Mouse (Mus musculus) left cerebral cortex, postnatal 10 days (tissue): ENCODE measurements around the gene Olfr983. TPM values are rescaled to one million over a fixed set of nuclear protein-coding genes. Genes with fewer than 3 reads are reported as not detected.

Experiments used
- DNase-seq, 2 experiments: peaks; one replicate each; pipeline ENCODE4 v3.0.0; 2021 to 2022; ENCODE audit warnings: low spot score in 2 of 2, mixed read lengths in 1 of 2; ENCODE audit errors: extremely low spot score in 1 of 2
- intact Hi-C: fragments of 180-260 bp; cut with DNase I; formaldehyde crosslinking; loops from one replicate; pipeline ENCODE4 v1.15.1; 2025
- total RNA-seq, 2 experiments: library from RNA; stranded (reverse); gene quantifications; 2 replicates each; pipeline ENCODE4 v1.2.3; 2021

Gene Olfr983
- total RNA-seq: not detected

DNA sequence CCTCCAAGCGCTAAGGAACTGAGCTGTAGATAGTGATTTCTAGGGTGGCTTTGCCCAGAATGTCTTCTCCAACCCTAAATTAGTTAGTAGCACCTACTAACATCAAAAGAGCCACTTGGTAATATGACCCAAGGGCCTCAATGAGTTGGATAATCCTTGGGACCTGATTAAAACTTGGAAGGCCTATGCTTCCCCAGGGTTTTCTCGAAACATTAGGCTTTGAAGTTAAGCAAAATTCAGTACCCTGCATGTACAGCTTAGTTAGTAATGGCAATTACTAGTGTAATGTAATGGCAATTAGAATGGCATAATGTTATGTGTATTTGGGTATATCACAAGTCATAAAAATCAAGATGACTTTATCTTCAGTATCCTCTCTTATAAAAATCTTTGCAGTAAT, at the start of gene Olfr983:
TSS of gene Olfr983 (minus strand) at position 101 of the 400 bp plus-strand sequence.
- intact Hi-C loops: no loop called here
- DNase-seq: no peak

DNA sequence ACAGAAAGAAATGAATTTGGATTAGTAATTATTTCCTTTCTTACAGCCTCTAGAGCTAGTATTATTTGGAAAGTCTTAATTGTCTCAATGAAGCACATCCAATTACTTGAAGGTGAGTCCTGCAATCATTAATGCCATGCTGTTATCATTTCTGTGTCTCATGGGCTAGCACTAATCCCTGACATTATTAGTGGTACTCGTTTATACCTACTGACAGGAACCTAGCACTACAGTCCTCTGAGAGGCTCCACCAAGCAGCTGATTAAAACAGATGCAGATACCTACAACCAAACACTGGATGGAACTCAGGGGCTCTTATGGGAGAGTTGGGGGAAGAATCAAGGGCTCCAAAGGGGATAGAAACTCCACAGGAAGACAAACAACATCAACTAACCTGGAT, 48.1 kb upstream of the Olfr983 start:
- DNase-seq: no peak

DNA sequence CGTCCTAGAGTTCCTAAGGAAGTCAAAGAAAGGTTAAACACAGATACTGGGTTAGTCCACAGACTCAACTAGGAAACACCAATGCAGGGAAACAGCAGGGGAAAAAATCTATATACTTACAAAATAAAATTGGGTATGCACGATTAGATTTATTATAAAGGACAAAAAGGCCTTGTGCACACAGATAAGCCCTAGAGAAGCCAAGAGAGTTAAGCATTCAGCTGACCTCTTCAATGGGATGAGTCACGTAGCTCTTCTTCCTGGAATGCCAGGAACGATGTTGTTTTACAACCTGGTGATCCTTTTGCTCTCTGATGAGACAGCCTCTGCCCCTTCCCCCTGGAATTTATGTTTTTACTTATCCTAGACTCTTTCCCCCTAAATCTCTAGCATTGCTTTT, 46.1 kb upstream of the Olfr983 start:
- DNase-seq: no peak
- intact Hi-C loops: no loop called here

More for the DNA sequence above, 48.1 kb upstream of the Olfr983 start:
- intact Hi-C loops: no loop called here

DNA sequence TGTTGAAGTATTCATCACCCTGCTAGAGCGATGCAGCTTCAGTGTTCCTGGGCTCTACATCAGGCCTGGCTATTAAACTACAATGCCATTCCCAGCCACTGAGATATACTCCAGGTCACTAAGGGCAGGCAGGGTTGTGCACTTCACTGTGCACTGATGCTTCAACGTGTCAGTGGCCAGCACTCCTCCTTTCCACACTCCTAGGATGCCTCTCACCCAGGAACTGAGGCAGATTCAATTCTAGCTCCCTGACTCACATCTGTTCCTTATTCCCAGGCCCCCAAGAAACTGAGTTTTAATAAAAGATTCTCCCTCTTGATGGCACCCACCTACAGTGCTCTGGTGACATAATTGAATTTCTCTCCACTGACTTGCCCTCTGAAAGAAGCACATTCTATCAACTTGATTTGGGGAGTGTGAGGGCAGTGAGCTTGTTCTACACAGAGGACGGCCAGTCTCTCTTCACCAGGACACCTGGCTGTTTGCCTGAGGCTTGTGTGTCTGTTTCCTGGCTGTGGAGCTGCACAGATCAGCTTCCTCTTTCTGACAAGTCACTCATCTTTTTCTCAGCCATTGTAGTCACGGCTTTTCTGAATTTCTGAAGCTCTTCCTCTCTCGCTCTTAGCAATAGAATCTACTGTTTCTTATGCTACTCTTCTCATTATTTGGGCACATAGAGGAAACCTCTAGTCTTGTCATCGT, 43.7 kb upstream of the Olfr983 start:
- intact Hi-C loops: no loop called here
- no peak for DNase-seq

DNA sequence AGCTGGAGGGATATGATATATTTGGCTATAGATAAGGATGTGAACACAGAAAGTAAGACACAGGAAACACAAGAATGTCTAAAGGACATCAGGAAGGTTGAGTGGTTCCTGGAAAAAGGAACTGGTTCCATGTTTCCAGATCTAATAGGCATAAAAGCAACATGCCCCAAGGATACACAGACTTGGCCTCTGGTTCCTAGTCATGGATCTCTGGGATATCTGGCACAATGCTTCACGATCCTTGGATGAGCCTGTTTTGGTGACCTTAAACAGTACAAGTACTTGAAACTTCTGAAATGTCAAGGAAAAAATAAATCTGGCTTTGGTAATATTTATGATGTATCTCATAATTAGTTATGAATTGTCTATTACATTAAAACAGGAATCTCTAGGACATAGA, 37.2 kb upstream of the Olfr983 start:
- DNase-seq: no peak
- intact Hi-C loops: no loop called here

DNA sequence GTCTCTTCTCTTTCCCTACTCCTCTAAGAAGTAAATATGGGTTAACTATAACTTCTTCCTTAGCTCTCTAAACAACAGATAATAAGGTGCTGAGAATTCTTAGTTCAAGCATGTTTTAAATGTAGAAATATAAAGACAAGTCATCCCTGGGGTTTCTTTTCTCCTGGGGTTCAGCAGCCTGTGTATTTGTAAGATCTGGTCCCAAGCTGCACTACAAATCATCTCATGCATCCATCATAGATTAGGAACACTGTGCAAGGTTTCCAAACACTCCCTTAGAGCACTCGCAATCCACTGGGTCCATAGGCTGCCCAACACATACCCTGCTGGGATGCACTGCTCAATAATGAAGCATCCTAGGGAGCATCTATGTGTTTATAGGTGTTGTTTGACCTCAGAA, 36.7 kb upstream of the Olfr983 start, which contains the start of gene Olfr985:
TSS of gene Olfr985 (minus strand) at position 101 of the 400 bp plus-strand sequence.
- DNase-seq: no peak
- intact Hi-C loops: no loop called here

DNA sequence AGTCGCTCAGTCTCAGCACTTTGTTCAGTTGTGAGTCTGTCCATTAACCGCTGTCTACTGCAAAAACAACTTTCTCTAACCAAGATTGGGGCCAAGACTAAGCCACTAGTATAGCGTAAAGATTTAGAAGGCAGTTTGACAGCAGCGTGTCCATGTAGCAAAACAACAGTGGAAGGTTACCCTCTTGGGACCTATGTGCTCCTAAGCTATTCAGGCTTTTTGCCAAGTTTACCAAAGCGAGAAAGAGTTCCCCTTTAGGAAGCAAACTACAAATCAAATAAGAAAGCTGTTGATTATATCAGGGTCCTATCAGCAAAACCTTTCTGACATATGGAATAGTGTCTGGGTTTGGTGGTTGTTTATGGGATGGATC, 23.9 kb upstream of the Olfr983 start:
- DNase-seq: no peak
- intact Hi-C loops: no loop called here

DNA sequence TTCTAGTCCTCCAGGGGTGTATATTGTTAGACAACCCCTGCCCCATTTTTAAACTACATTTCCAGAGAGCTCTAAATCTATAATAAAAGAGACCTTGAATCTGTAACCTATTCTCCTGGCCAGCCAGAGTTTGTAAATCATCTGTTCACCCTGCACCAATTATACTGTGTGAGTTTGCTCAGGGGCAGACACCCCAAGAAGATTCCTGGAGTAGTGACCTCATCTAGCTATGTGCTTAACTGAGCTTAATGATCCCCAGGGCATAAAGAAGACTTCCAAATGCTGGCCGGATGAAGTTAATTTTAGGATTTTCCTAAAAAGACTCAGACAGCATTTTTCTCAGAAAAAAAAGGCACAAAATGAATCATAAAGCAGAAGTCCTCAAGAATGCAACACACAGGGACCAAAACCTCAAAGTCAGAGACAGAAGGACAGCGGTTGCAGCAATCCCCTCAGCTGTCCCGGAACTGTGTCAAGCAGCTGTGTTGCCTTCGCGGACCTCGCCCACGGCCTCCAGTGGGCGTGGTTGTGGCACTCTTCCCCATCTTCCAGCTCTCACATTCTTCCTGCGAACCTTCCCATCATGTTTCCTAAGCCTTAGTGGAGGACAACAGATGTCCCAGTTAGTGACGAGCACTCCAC, 23.4 kb upstream of the Olfr983 start:
- intact Hi-C loops: no loop called here
- peak in 1 of 2 experiments; percentile 69 for DNase-seq

DNA sequence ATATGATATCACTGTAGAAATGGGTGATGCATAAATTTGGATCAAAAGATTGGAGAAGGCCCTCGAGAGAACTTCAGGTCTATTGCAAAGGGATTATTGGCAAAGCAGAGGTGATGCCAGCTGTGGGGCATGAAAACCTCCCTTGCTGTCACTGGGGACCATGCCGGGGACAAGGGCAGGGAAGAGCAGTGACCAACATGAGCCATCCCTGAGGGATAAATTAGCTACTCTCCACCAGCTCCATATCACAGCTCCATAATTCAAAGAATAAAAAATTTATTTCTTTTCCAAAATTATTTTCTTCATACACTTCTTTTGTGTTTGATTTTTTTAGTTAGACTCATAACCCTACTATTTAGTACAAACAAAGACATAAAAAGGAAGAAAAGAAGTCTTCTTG, 20.7 kb upstream of the Olfr983 start, which contains the start of gene Olfr984:
TSS of gene Olfr984 (minus strand) at position 101 of the 400 bp plus-strand sequence.
- intact Hi-C loops: no loop called here
- DNase-seq: no peak

DNA sequence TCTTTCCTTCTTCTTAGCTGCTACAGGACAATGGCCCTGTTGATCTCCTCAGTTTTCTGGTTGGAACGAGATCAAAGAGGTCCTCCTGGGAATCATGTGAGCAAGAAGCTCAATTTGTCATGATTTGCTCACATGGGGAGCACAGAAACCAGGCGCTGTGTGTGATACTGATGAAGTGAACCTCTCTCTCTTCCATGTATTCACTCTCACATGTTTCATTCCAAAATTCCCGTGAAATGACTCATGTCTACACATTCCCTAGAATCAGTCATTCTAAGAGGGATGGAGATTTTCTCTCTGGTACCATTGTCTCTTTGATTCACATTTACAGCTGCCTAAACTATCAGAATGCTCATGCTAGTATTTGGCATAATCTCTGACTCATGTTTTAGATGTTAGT, 1.4 kb upstream of the Olfr983 start:
- DNase-seq: no peak
- intact Hi-C loops: no loop called here

DNA sequence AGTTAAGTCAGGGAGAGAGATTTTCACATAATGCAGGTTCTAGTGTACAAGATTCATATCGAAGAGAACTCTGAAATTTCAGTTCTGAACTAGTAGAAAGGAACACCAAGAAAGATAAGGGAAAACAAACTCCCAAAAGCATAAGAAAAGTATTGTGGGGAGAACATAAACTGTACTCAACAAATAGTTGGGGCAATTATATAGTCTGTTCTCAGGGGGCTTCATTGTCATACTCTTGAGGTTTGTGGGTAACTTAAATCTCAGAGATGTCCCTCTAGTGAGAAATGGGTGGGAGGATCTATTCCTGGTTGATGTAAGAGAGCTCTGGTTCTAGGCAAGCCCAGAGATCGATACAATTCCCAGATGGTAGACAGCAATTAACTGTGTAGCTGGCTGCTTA, 19.9 kb downstream of the Olfr983 start, which contains the start of gene Olfr982:
TSS of gene Olfr982 (plus strand) at position 301 of the 400 bp plus-strand sequence.
- intact Hi-C loops: no loop called here
- no peak for DNase-seq

DNA sequence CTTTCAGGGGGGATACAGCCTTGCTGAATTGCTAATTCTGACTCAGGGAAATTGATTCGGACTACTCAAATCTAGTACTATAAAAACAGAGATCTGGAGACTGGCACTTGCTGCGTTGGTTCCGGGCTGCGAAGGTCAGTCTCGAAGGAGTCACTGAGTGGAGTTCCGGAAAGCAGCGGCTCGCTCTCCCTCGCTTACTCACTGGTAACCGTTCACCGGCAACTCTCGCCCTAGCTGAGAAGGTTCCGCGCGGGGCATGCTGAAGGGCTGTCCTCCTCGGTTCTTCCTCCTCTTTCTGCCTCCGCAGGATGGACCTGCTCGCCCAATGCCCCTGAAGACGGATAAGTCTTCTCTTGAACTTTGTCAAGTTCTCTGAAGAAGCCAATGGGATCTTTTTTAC, 43.3 kb downstream of the Olfr983 start:
- intact Hi-C loops: no loop called here
- DNase-seq: no peak

Other genes with a start within 250 kb of the Olfr983 start
- not detected for gene Olfr972, start 227.2 kb downstream of the Olfr983 start, total RNA-seq
- not detected for gene Olfr229, start 186.3 kb downstream of the Olfr983 start, total RNA-seq
- not detected for gene Olfr974, start 156.1 kb downstream of the Olfr983 start, total RNA-seq
- not detected for gene Olfr975, start 141.5 kb downstream of the Olfr983 start, total RNA-seq
- not detected for gene Olfr976, start 132.5 kb downstream of the Olfr983 start, total RNA-seq
- gene Olfr978, start 101.5 kb downstream of the Olfr983 start, total RNA-seq: not detected
- gene Olfr979, start 90.1 kb downstream of the Olfr983 start, total RNA-seq: not detected
- gene Olfr980, start 84.0 kb downstream of the Olfr983 start, total RNA-seq: not detected
- gene Olfr981, start 72.1 kb downstream of the Olfr983 start, total RNA-seq: not detected
- not detected for gene Olfr982, start 19.8 kb downstream of the Olfr983 start, total RNA-seq
- gene Olfr984, start 20.6 kb upstream of the Olfr983 start, total RNA-seq: not detected
- gene Olfr985, start 36.6 kb upstream of the Olfr983 start, total RNA-seq: not detected
- not detected for gene Tmem225, start 54.5 kb upstream of the Olfr983 start, total RNA-seq
- not detected for gene Olfr986, start 87.3 kb upstream of the Olfr983 start, total RNA-seq
- 1 to 10 TPM; 4.0 to 4.9 TPM for gene Zfp202, start 98.7 kb upstream of the Olfr983 start, total RNA-seq
- 100 to 1,000 TPM; 152 to 153 TPM for gene Scn3b, start 175.6 kb upstream of the Olfr983 start, total RNA-seq